Mouse (Mus musculus) lung, adult 2 months (tissue): ENCODE measurements around the gene Lrrc17.

Experiments used
- CTCF ChIP-seq: fragments of 200-500 bp; IDR thresholded peaks from 2 replicates; pipeline ENCODE4 v1.5.1; 2011; ENCODE audit warnings: mild to moderate bottlenecking, low read length, control low read depth; ENCODE audit not compliant: insufficient read depth
- POLR2A ChIP-seq: fragments of 200-500 bp; IDR thresholded peaks from 2 replicates; pipeline ENCODE4 v1.6.1; 2011; ENCODE audit warnings: low read depth, mild to moderate bottlenecking, control low read depth, low read length, borderline replicate concordance; ENCODE audit errors: extremely low read depth

GRCm38 (mm10) chr5:21518207-21518606 lies 25.2 kb upstream of the Lrrc17 start:
- TF ChIP-seq CTCF (no peak), POLR2A (no peak)
